In the genomic region with DNA sequence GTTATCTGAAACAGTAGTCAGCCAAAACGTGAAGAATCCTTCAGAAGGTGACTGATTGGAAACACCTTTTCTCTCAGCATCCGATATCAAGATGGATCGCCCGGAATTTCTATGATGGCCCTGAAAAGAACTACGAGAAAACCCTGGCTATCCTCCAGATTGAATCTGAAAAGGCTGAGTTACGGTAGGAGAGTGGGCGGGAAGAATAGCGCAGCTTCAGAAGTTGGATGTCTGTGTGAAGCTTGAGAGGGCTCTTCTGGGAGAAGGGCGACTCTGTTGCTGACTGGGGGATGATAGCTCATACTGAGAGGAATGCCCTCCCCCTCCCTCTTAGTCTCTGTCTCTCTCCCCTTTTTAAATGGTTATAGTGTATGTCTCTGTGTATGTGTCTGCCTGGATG, we compare ENCODE assay signal across 23 mouse cellular contexts. TPM values are rescaled to one million over a fixed set of nuclear protein-coding genes. Genes with fewer than 3 reads are reported as not detected.
A peak's percentile ranks its signal among the peaks of the same experiment; 100 is the strongest.
DNase-seq lines count a peak whose midpoint lies in the region; ATAC-seq lines count a peak whose summit lies in the region.
"Had no signal": no experiment of that assay in that cellular context is flagged by ENCODE, and none has a peak within 500 bp of the region (broad histone marks: within the 10 kb centered on the region; RNA-seq: fewer than 3 reads in every experiment).

No protein-coding gene starts in this region.

- intact Hi-C loops in left cerebral cortex, postnatal 25 days (cut with DNase I) = no loop called here
- intact Hi-C loops in left cerebral cortex, postnatal 10 days (cut with DNase I) = no loop called here

- peak; percentile 64 for ATAC-seq in frontal cortex, adult (ENCODE audit: low TSS enrichment)
- ATAC-seq: forebrain, embryonic 13.5 days; forebrain, embryonic 16.5 days; hindbrain, embryonic 16.5 days; Patski had no signal

- no peak for DNase-seq in frontal cortex, postnatal 14 days (ENCODE audit: low spot score in 2 of 2)
- DNase-seq in left cerebral cortex, postnatal 25 days (ENCODE audit: low spot score in 2 of 2) = peak; percentile 29 to 52
- DNase-seq in left cerebral cortex, postnatal 10 days (ENCODE audit: extremely low spot score in 1 of 2, low spot score in 2 of 2) = no peak
- DNase-seq in right cerebral cortex, postnatal 25 days = peak; percentile 10
- no peak for DNase-seq in right cerebral cortex, postnatal 36 days (ENCODE audit: low spot score in 2 of 2)
- no peak for DNase-seq in cerebellum, postnatal 10 days
- DNase-seq: adrenal gland, postnatal 10 days; adrenal gland, postnatal 36 days; B cell, adult 2 months; cerebellum, adult 11 months; cerebellum, adult 2 months; cerebellum, adult 9-11 months; cerebellum, postnatal 36 days; embryo, embryonic 11 days; gastrocnemius, postnatal 25 days; heart, adult 18-20 months; heart, postnatal 10 days; heart, postnatal 36 days had no signal

RNA-seq across cellular contexts. Expression of a gene that starts 11.0 kb away (rescaled TPM):
- total RNA-seq in left cerebral cortex, postnatal 25 days (2021) = 10 to 100 TPM; 22.1 to 22.8 TPM
- 10 to 100 TPM; 18.9 to 24.0 TPM for total RNA-seq in left cerebral cortex, postnatal 10 days (2021)

RNA-seq across cellular contexts. Expression of a gene that starts 11.6 kb away (rescaled TPM):
- 100 to 1,000 TPM; 212 to 213 TPM for total RNA-seq in left cerebral cortex, postnatal 25 days (2021)
- total RNA-seq in left cerebral cortex, postnatal 10 days (2021) = 100 to 1,000 TPM; 194 to 198 TPM

RNA-seq across cellular contexts. Expression of a gene that starts 42.3 kb away (rescaled TPM):
- total RNA-seq in left cerebral cortex, postnatal 25 days (2021) = 10 to 100 TPM; 14.6 to 16.7 TPM
- total RNA-seq in left cerebral cortex, postnatal 10 days (2021) = 10 to 100 TPM; 13.1 to 17.9 TPM

Comparison
In these comparisons a context has a peak if more than half of its experiments do, and no peak if none do; other contexts are left out.
1. DNase-seq: peak in left cerebral cortex, postnatal 25 days (2 of 2) and right cerebral cortex, postnatal 25 days (single experiment); none in frontal cortex, postnatal 14 days (0 of 2), left cerebral cortex, postnatal 10 days (0 of 2), right cerebral cortex, postnatal 36 days (0 of 2) and cerebellum, postnatal 10 days (0 of 2).